Mouse (Mus musculus): Measurements from ENCODE around the gene Krt87.

Gene Krt87

GRCm38 (mm10) chr15:101438555-101438954 lies at the start of gene Krt87:
Krt87 (minus strand) TSS chr15:101438804.
- DNase-seq (ENCODE audit: low read depth in 1 of 2, low spot score in 2 of 2): no peak

DNA sequence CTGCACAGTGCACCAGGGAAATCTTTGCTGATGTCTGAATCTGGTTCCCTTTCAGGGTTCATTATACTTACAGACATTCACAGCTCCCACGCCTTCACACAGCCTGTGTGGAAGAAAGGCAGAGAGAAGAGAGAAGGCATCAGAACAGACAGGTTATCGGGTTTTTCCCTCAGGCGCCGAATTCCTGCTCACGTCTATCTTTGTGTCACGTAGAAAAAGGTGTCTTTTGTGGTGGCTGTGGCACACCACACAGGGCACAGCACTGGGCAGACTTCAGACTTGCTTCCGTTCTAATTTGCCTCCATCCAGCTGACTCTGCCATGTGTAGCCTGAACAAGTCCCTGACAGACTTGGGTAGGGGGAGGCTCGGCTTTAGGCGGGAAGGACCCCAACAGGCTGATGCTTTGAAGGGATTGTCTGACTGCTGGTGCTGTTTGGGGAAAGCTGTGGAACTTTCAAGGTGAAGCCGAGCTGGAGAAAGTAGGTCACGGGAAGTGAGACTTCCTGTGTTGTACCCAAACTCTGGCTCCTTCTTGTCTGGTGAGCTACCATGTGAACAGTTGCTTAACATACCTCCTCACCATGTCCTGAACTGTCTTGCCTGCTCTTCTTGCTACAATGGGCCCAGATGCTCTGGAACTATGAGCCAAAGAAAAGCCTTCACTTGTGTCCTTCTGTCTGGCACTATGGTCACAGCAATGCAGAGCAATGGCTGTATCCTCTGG lies 47.5 kb upstream of the Krt87 start:
- no peak for DNase-seq (ENCODE audit: low read depth in 1 of 2, low spot score in 2 of 2)

- DNase-seq (ENCODE audit: low read depth in 1 of 2, low spot score in 2 of 2): no peak
Observed at GRCm38 (mm10) chr15:101484939-101485338, 46.3 kb upstream of the Krt87 start.

DNA sequence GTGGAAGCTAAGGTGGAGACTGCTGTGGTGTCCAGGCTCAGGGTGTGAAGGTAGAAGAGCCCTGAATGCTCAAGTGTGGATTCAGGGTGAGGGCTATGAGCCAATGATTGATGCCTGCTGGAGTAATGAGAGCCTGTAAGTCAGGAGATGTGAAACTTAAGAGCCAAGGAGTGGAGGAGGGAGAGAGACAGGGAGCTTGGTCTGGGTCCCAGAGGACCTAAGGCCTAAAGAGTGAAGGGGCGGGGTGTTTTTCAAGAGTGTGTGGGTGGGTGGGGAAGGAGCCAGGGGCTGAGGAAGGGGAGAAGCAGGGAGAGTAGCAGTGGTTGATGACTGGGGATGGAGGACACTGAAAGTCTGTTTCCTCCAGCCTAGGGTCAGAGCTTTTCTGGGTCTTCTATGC lies 45.0 kb upstream of the Krt87 start:
- DNase-seq (ENCODE audit: low read depth in 1 of 2, low spot score in 2 of 2): no peak

- no peak for DNase-seq (ENCODE audit: low read depth in 1 of 2, low spot score in 2 of 2)
Observed at GRCm38 (mm10) chr15:101482056-101482455, 43.5 kb upstream of the Krt87 start.

DNA sequence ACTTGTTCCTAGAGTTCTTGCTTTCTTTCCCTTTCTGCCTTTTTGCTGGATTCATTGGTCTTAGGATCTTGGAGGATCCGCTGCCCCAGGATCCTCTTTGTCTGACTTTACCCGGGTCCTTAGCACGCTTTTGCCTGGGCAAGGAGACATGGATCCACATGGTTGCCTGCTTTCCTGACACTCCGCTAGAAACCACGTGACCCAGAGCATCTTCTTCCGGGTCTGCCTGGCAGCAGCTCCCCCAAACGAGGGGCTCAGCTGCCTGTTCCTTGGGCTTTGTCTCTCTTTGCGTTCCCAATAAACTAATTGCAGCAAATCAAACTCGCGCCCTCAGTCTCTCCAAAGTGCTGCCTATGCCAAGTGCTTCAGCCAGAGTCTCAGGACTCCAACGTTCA lies 41.1 kb upstream of the Krt87 start:
- DNase-seq (ENCODE audit: low read depth in 1 of 2, low spot score in 2 of 2): no peak

DNA sequence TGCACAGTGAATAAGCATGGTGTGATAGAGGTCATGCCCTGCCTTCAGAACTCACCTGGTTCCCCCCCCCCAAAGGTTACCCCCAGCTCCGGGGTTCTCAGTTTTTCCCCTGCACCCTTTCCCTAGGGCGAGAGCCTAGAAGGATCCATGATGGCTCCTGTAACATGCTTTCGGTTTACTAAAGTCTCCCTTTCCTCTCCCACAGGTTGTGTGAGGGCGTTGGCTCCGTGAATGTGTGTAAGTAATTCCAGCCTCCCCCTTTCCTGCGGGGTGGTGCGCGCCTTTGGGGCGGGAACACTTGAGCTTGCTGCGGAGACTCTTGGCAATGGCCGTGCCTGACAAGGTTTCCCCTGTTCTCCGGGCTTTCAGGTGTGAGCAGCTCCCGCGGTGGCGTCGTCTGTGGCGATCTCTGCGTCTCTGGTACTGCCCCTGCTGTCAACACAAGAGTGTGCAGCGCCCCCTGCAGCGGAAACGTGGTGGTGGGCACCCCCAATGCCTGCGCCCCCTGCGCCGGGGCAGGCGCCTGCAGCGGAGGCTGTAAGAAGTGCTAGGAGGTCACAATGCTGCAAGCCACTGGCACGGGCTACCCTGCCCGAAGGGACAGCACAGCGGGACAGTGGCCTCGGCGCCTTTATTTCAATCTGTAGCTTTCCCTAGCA lies 40.5 kb upstream of the Krt87 start:
- no peak for DNase-seq (ENCODE audit: low read depth in 1 of 2, low spot score in 2 of 2)

DNA sequence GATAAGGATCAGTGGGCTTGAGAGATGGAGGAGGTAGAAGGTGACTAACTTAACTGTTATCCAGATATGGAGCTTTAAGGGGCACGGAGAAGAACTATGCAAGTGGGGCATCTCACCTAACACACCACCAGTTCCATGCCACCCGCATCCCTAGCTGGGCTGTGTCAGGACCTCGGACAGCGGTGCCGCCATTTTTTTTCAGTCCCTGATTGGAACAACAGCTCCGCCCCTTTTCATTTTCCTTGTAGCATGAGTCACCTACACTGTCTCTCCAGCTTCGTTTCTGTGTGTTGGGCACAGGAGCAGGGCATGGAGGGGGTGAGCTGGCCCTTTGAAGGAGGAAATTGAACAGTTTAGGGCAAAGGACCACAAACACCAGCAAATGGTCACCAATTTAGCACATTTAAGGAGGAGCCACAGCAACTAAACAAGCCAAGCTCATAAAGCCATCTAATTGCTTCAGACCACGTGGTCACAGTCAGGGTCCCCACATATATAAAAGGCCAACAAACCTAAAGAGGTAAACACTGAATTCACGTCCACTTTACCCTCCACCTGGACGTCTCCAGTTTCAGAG lies 34.4 kb upstream of the Krt87 start, which contains the start of gene Krt86:
TSS of gene Krt86 (plus strand) at position 527 of the 577 bp plus-strand sequence.
- DNase-seq (ENCODE audit: low read depth in 1 of 2, low spot score in 2 of 2): no peak

GRCm38 (mm10) chr15:101469093-101469492 lies 30.5 kb upstream of the Krt87 start:
- no peak for DNase-seq (ENCODE audit: low read depth in 1 of 2, low spot score in 2 of 2)

- no peak for DNase-seq (ENCODE audit: low read depth in 1 of 2, low spot score in 2 of 2)
Observed at GRCm38 (mm10) chr15:101463651-101464050, 25.0 kb upstream of the Krt87 start, which contains the start of gene Krt81. Krt81 (minus strand) TSS chr15:101463751.

- no peak for DNase-seq (ENCODE audit: low read depth in 1 of 2, low spot score in 2 of 2)
Observed at GRCm38 (mm10) chr15:101459283-101459682, 20.7 kb upstream of the Krt87 start.

- DNase-seq (ENCODE audit: low read depth in 1 of 2, low spot score in 2 of 2): no peak
Observed at GRCm38 (mm10) chr15:101458361-101458930, 19.8 kb upstream of the Krt87 start.

DNA sequence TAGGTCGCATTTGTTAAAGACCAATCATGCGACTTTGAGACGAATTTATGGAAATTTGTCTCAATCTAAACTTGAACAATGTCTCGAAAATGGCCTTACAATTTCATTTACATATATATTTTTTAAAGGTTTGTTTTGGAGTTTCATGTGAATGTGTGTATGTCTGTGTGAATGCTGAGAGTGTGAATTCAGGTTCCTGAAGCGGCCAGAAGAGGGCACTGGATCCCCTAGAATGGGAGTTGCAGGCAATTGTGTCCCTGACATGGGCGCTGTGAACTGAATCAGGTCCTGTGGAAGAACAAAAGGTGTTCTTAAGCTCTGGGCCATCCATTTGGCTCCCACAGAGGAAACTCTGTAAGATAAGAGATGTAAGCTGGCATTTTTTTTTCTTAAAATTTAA lies 17.3 kb upstream of the Krt87 start:
- no peak for DNase-seq (ENCODE audit: low read depth in 1 of 2, low spot score in 2 of 2)

GRCm38 (mm10) chr15:101455292-101455691 lies 16.7 kb upstream of the Krt87 start:
- DNase-seq (ENCODE audit: low read depth in 1 of 2, low spot score in 2 of 2): no peak

DNA sequence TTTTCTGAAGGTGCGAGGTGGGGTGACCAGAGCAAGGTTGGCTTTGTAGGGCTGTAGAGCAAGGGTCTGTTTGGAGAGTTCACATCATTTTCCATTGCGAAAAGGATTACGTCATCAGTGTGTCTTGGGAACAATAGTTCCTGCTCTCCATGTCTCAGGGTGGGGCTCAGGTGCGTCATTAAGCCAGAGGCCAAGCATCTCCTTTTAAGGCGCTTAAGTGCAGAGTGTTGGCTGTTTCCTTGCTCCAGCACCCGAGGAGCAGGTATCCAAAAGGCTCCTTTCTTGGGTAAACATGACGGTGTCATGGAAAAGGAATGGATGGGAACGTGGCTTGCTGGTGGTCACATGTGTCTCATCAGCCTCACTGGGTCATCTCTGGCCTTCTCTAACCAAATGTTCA lies 16.2 kb upstream of the Krt87 start:
- DNase-seq (ENCODE audit: low read depth in 1 of 2, low spot score in 2 of 2): no peak

- peak in 1 of 2 experiments; percentile 69 for DNase-seq (ENCODE audit: low read depth in 1 of 2, low spot score in 2 of 2)
Observed at GRCm38 (mm10) chr15:101453093-101453736, 14.6 kb upstream of the Krt87 start.

DNA sequence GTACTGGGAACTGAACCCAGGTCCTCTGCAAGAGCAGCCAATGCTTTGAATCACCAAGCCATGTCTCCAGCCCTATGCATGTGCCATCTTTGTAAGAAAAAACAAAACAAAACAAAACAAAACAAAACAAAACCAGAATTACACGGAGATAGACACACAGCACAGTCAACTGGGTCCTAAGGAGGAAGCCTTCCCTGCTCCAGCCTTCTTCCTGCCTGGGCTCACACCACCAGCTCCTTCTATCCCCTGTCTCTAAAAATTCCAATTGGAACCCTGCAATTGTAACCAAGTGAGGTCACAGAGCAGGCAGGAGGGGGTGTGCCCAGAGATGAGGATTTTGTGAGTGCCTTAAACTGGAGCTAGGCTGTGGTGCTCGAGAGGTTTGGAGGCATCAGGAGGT lies 8.8 kb upstream of the Krt87 start, which contains the start of gene Krt88:
TSS of gene Krt88 (plus strand) at position 301 of the 400 bp plus-strand sequence.
- no peak for DNase-seq (ENCODE audit: low read depth in 1 of 2, low spot score in 2 of 2)

DNA sequence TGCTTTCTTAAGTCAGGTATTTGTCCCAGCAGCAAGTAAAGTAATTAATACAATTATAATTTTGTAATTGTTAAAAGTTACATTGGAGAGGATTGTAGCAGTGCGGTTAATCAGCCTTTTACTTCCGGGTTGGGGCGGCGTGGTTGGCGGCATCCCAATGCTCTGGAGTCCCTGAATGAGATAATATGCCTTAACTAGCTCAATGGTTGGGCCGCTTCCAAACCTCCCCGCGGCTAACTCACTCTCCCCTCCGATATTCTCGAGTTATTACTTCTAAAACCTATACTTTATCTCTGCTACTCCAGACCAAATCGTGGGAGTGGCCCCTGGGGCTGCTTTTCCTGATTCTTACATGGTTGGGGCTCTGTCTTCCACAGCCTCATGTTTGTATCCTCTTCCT lies 8.0 kb upstream of the Krt87 start:
- no peak for DNase-seq (ENCODE audit: low read depth in 1 of 2, low spot score in 2 of 2)

DNA sequence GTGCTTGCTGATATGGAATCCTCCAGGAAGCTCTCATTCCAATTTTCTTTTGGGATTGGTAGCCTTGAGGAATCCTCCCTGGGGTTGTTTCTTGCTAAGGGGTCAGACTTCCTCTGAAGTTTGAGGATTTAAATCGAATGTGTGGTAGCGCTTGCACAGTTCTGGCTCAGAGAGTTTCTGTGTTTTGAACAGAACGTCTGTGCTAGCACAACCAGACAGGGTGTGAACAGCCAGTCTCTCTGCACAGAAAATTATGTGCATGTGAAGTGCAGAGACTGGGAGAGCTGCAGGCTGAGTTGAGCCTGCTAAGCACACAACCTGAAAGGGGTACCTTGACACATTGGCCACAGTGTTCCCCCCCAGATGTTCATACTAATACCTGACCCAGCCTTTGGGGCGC lies 2.2 kb upstream of the Krt87 start:
- DNase-seq (ENCODE audit: low read depth in 1 of 2, low spot score in 2 of 2): no peak

DNA sequence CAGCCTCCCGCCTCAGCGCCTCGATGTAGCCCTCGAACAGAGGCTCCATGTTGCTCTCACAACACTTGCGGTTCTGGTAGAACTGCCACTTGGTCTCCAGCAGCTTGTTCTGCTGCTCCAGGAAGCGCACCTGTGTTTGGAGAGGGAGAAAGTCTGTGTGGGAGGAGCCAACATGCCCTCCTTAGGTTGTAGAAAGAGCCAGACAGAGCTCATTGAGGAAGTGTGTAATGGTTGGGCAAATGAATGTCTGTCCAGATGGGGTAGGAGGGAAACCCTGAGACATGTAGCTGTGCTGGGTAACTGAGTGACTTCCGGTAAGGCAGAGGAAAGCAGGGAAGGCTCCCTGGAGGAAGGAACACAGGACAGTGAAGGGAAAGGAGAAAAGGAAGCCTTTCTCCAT lies 2.0 kb downstream of the Krt87 start:
- no peak for DNase-seq (ENCODE audit: low read depth in 1 of 2, low spot score in 2 of 2)

DNA sequence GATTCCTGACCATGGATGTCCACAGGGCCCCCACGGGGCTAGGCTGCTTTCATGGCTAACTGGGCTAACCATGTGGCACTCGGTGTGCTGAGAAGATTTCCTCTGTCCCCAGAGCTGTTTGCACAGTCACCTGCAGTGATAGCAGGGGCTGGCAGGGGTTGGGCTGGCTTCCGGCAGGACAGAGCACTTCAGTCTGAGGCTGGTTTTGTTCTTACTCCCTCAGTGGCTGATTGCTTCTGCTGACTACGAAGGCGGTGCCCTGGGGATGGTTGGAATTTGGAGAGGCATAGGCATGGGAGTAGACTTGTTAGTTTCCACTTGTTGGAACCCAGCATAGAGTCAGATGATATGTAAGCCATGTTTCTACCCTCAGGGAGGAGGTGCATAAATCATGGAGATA lies 13.7 kb downstream of the Krt87 start:
- no peak for DNase-seq (ENCODE audit: low read depth in 1 of 2, low spot score in 2 of 2)

Data from monocyte, adult 2 months (primary cell).